In genomic region chr3:40518240-40518639, GRCm38 (mm10) we compare ENCODE assay signal across 11 mouse cellular contexts.
"Had no signal": no experiment of that assay in that cellular context is flagged by ENCODE, and none has a peak within 500 bp of the region (broad histone marks: within the 10 kb centered on the region; RNA-seq: fewer than 3 reads in every experiment).

No protein-coding gene starts in this region.

- ATAC-seq: liver, postnatal 0 days; lung, postnatal 0 days; midbrain, embryonic 13.5 days; midbrain, embryonic 15.5 days had no signal

- DNase-seq: liver, postnatal 0 days; lung, adult 2 months; lung, postnatal 14 days; lung, postnatal 36 days; right cerebral cortex, postnatal 14 days; thymus, adult 18-20 months; thymus, postnatal 14 days; thymus, postnatal 36 days had no signal
